Comparison of ENCODE assay signal across 23 mouse cellular contexts in the genomic region with DNA sequence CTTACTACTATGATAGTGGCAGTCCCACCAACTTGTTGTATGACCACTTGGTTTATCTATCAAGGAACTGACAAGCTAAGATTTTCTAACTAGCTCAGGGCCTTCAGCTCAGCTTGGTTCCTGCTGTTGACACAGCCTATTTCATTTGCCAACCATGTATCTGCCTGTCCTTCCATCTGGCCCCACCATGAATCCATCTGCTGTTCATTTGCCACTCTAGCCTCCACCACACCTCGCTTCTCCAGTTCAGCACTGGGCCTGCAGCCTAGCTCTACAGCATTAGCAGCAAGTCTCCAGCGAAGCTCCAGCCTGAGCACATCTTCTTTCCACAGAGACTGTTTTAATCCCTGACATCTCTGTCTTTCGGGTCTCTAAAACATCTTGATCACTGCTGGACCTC. TPM values are rescaled to one million over a fixed set of nuclear protein-coding genes. Genes with fewer than 3 reads are reported as not detected.
A peak's percentile ranks its signal among the peaks of the same experiment; 100 is the strongest.
DNase-seq lines count a peak whose midpoint lies in the region; ATAC-seq lines count a peak whose summit lies in the region.
"Had no signal": no experiment of that assay in that cellular context is flagged by ENCODE, and none has a peak within 500 bp of the region (broad histone marks: within the 10 kb centered on the region; RNA-seq: fewer than 3 reads in every experiment).

No protein-coding gene starts in this region.

- no peaks in the 10 kb centered on the region for H3K4me1 ChIP-seq in hindbrain, embryonic 12.5 days
- H3K4me1 ChIP-seq: forebrain, embryonic 10.5 days; midbrain, embryonic 10.5 days had no signal

- peak; percentile 7 for DNase-seq in layer of hippocampus, adult 11-12 months (ENCODE audit: low spot score)
- DNase-seq in layer of hippocampus, adult 9-10 months (ENCODE audit: low spot score), result no peak
- DNase-seq in cerebellum, adult 9-10 months, result peak; percentile 91
- peak; percentile 1 to 49 for DNase-seq in layer of hippocampus, adult 18-20 months (ENCODE audit: low spot score in 2 of 2)
- peak; percentile 16 to 38 for DNase-seq in layer of hippocampus, postnatal 36 days
- DNase-seq in right cerebral cortex, postnatal 36 days (ENCODE audit: low spot score in 2 of 2), result no peak
- DNase-seq: adrenal gland, postnatal 14 days; gastrocnemius, postnatal 14 days; heart, adult 11 months; kidney, postnatal 25 days; liver, postnatal 0 days; thymus, postnatal 14 days had no signal

- H3K36me3 ChIP-seq in hindbrain, embryonic 12.5 days, result no peaks in the 10 kb centered on the region
- H3K36me3 ChIP-seq: forebrain, embryonic 10.5 days; midbrain, embryonic 10.5 days had no signal

- no peak overlapping the region for H3K27ac ChIP-seq in hindbrain, embryonic 12.5 days
- H3K27ac ChIP-seq: forebrain, embryonic 10.5 days; hindbrain, postnatal 0 days; left cerebral cortex, adult 2 months; midbrain, embryonic 10.5 days had no signal

- no peaks in the 10 kb centered on the region for H3K27me3 ChIP-seq in hindbrain, embryonic 12.5 days

- no peak overlapping the region for H3K4me2 ChIP-seq in hindbrain, embryonic 12.5 days (replicated peaks)
- H3K4me2 ChIP-seq: heart, embryonic 11.5 days had no signal

- no peak overlapping the region for H3K9ac ChIP-seq in hindbrain, embryonic 12.5 days
- H3K9ac ChIP-seq: liver, postnatal 0 days had no signal

- no peak overlapping the region for H3K4me3 ChIP-seq in hindbrain, embryonic 12.5 days
- H3K4me3 ChIP-seq: forebrain, embryonic 10.5 days; left cerebral cortex, adult 2 months; midbrain, embryonic 10.5 days had no signal

- 78% methylated on average over 3 of the region's 3 CpGs for WGBS in hindbrain, embryonic 12.5 days

- ATAC-seq in hindbrain, embryonic 12.5 days (ENCODE audit: low FRiP score), result no peak
- no peak for ATAC-seq in inflammation-experienced regulatory T-cells, adult 6 months
- ATAC-seq: forebrain, embryonic 16.5 days; hindbrain, postnatal 0 days; intestine, postnatal 0 days; liver, postnatal 0 days; lung, postnatal 0 days had no signal

- no peaks in the 10 kb centered on the region for H3K9me3 ChIP-seq in hindbrain, embryonic 12.5 days (replicated peaks)
- H3K9me3 ChIP-seq: forebrain, embryonic 10.5 days; midbrain, embryonic 10.5 days had no signal

RNA-seq across cellular contexts. Expression of gene Immp2l, which starts 51.0 kb away (rescaled TPM):
- total RNA-seq in layer of hippocampus, adult 18-20 months (2021), result 1 to 10 TPM; 6.8 to 8.6 TPM
- 1 to 10 TPM; 6.3 to 9.6 TPM for total RNA-seq in layer of hippocampus, postnatal 36 days (2021)
- polyA plus RNA-seq in hindbrain, embryonic 12.5 days (2016; fragmentation: Nextera tagmentation; extraction: Ambion mirVana), result 9.9 and 10.6 TPM in 2 replicates
- 10 to 100 TPM in 2 of 3 experiments, 1 to 10 TPM in 1; 4.5 to 51.5 (median 30.9) TPM for polyA plus RNA-seq in inflammation-experienced regulatory T-cells, adult 6 months (2017; shearing (Covaris generic))
- total RNA-seq: monocyte, adult 5-6 weeks had no signal

Comparison
In these comparisons a context has a peak if more than half of its experiments do, and no peak if none do; other contexts are left out.
1. DNase-seq: peak in layer of hippocampus, adult 11-12 months (single experiment), cerebellum, adult 9-10 months (single experiment), layer of hippocampus, adult 18-20 months (2 of 2) and layer of hippocampus, postnatal 36 days (2 of 2); none in layer of hippocampus, adult 9-10 months (single experiment) and right cerebral cortex, postnatal 36 days (0 of 2).